Mouse (Mus musculus) forebrain, embryonic 11.5 days (tissue): ENCODE measurements around the gene Trip12. TPM values are rescaled to one million over a fixed set of nuclear protein-coding genes. Genes with fewer than 3 reads are reported as not detected.

Experiments
- ATAC-seq: fragments of 200-750 bp; cut with Nextera tagmentation; replicated peaks from 2 replicates; pipeline ENCODE4 v1.8.0; 2017; ENCODE audit warnings: moderate TSS enrichment; ENCODE audit not compliant: low FRiP score
- DNase-seq: peaks from one replicate; pipeline ENCODE4 v3.0.0-alpha.2; 2017; ENCODE audit warnings: low spot score
- H3K27ac ChIP-seq: fragments of 300-500 bp; sonication (generic); 2 replicates; pipeline ENCODE4 v1.5.1; 2014; ENCODE audit warnings: low read depth, low read length
- H3K27me3 ChIP-seq: fragments of 300-500 bp; sonication (generic); 2 replicates; pipeline ENCODE4 v1.6.1; 2014; ENCODE audit warnings: mild to moderate bottlenecking, low read length, mixed read lengths; ENCODE audit not compliant: control insufficient read depth, insufficient read depth
- H3K36me3 ChIP-seq: fragments of 300-500 bp; sonication (generic); 2 replicates; pipeline ENCODE4 v1.6.1; 2014; ENCODE audit warnings: mild to moderate bottlenecking, low read length, moderate library complexity, mixed read lengths; ENCODE audit not compliant: control insufficient read depth, insufficient read depth
- H3K4me1 ChIP-seq: fragments of 300-500 bp; sonication (generic); replicated peaks from 2 replicates; pipeline ENCODE4 v1.6.1; 2014; ENCODE audit warnings: low read length, mixed read lengths; ENCODE audit not compliant: control insufficient read depth, insufficient read depth
- H3K4me2 ChIP-seq: fragments of 300-500 bp; sonication (generic); 2 replicates; pipeline ENCODE4 v1.6.1; 2014; ENCODE audit warnings: low read depth, mild to moderate bottlenecking, low read length, moderate library complexity, mixed read lengths; ENCODE audit not compliant: severe bottlenecking
- H3K4me3 ChIP-seq: fragments of 300-500 bp; sonication (generic); 2 replicates; pipeline ENCODE4 v1.5.1; 2014; ENCODE audit warnings: low read depth, low read length
- H3K9ac ChIP-seq: fragments of 300-500 bp; sonication (generic); 2 replicates; pipeline ENCODE4 v1.6.1; 2014; ENCODE audit warnings: low read length
- H3K9me3 ChIP-seq: fragments of 300-500 bp; sonication (generic); 2 replicates; pipeline ENCODE4 v1.6.1; 2016; ENCODE audit warnings: low read length, mixed read lengths; ENCODE audit not compliant: control insufficient read depth
- WGBS: fragments of 180-500 bp; shearing (Covaris S2); extraction: QIAGEN DNeasy Blood & Tissue Kit; methylation state at CpG from one replicate; pipeline ENCODE4 v1.1.7; 2014; 5-methylcytosine and 5-hydroxymethylcytosine counted together
- polyA plus RNA-seq: library from polyadenylated mRNA; unstranded; fragments of >200 nt; fragmentation: Nextera tagmentation; extraction: Ambion mirVana; gene quantifications from 2 replicates; pipeline ENCODE4 v1.2.1, GENCODE M21; 2014

Trip12 gene
- polyA plus RNA-seq, 1 experiment from 2014 or later: 98.9 TPM

DNA sequence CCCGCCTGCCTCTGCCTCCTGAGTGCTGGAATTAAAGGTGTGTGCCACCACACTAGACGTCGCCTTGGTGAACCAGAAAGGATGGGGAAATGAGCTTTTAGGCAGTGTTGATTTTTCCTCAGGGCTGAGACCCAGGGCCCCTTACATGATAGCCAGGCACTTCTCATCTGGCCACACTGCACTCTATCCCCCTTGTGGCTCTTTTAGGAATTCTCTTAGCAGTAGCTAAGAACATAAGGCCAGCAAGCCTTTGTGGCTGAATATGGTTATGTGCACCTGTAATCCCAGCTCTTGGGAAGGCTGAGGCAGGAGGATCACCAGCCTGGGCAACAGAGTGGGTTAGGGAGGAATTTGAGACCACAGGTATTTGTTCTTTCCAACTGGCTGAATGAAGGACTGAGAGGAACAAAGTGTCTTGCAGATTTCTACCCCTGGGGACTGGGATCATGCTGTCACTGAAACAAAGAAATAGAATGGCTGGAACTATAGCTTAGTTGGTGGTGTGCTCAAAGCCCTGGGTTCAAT is 26.5 kb upstream of the Trip12 start:
- Histone ChIP-seq H3K4me1 (no peaks in the 10 kb centered on the region), H3K4me3 (no peak overlapping the region), H3K27ac (no peak overlapping the region), H3K4me2 (no peak overlapping the region), H3K27me3 (no peaks in the 10 kb centered on the region), H3K9ac (no peak overlapping the region), H3K36me3 (no peaks in the 10 kb centered on the region), H3K9me3 (no peaks in the 10 kb centered on the region)
- DNase-seq (no peak), ATAC-seq (no peak)
- 89% methylated on average over 3 of the region's 3 CpGs for WGBS

DNA sequence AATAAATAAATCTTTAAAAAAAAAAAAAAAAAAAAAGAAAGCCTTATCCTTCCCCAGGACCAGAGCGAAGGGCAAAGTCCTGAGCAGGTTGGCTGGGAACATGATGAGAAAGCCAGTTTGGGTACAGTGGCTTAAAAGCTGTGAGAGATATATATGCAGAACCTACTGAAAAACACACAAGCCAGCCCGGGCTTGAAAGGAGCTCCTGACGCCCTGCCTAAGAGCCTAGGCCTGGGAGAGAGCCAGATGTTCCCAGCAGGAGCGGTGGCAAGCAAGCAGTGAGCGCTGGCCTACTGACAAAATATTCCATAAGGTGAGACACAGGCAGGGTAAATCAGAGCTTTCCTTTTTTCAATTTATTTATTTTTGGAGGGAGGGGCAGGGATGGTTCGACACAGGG is 25.9 kb upstream of the Trip12 start:
- H3K36me3 ChIP-seq: no peaks in the 10 kb centered on the region
- H3K4me1 ChIP-seq: no peaks in the 10 kb centered on the region
- DNase-seq (no peak), ATAC-seq (no peak)
- 93% methylated on average over 6 of the region's 6 CpGs for WGBS
- H3K9ac ChIP-seq: no peak overlapping the region
- H3K27ac ChIP-seq: no peak overlapping the region
- no peaks in the 10 kb centered on the region for H3K9me3 ChIP-seq
- no peak overlapping the region for H3K4me3 ChIP-seq
- no peaks in the 10 kb centered on the region for H3K27me3 ChIP-seq
- no peak overlapping the region for H3K4me2 ChIP-seq

DNA sequence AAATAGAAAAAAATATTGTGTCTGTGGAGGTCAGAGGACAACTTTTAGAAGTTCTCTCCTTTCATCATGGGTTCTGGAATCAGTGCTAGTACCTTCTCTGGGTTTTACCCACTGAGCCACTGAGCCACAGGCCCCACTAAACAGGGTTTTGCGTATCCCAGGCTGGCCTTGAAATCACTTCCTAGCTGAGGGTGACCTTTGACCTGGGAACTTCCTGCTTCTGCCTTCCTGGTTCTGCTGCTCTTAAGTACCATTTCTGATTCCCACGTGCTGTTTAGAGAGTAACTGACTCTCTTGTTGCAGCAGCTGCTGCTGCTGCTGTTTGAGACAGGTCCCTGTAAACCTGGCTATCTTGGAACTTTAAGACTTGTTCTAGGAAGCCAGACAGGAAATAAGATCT is 24.3 kb upstream of the Trip12 start:
- ATAC-seq (no peak), DNase-seq (no peak)
- H3K4me3 ChIP-seq: no peak overlapping the region
- no peaks in the 10 kb centered on the region for H3K9me3 ChIP-seq
- no peak overlapping the region for H3K4me2 ChIP-seq
- H3K36me3 ChIP-seq: no peaks in the 10 kb centered on the region
- no peak overlapping the region for H3K9ac ChIP-seq
- WGBS: 70% methylated on average over 2 of the region's 2 CpGs
- no peak overlapping the region for H3K27ac ChIP-seq
- no peaks in the 10 kb centered on the region for H3K4me1 ChIP-seq
- H3K27me3 ChIP-seq: no peaks in the 10 kb centered on the region

DNA sequence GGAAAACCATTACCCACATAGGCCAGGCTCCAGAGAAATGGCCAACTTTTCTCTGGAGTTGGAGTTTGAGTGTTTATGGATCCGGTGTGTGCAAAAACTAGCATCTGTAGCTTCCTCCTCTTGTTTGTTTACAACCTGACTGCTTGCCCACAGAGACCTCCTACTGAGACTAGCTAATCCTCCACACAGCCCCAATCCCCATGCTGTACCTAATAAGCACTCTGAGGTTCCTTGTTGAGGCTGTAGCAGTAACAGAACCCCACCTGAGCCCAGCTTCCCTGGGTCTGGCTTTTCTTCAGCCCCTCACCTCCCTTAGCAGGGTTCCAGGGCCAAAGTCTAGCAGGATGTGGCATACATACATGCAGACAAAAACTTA is 20.9 kb upstream of the Trip12 start:
- Histone ChIP-seq H3K9me3 (no peaks in the 10 kb centered on the region), H3K36me3 (no peaks in the 10 kb centered on the region), H3K27me3 (no peaks in the 10 kb centered on the region), H3K4me1 (no peaks in the 10 kb centered on the region), H3K27ac (no peak overlapping the region), H3K4me2 (no peak overlapping the region), H3K9ac (no peak overlapping the region), H3K4me3 (no peak overlapping the region)
- DNase-seq: no peak
- WGBS: 53% methylated on average over 1 of the region's 1 CpGs
- no peak for ATAC-seq

DNA sequence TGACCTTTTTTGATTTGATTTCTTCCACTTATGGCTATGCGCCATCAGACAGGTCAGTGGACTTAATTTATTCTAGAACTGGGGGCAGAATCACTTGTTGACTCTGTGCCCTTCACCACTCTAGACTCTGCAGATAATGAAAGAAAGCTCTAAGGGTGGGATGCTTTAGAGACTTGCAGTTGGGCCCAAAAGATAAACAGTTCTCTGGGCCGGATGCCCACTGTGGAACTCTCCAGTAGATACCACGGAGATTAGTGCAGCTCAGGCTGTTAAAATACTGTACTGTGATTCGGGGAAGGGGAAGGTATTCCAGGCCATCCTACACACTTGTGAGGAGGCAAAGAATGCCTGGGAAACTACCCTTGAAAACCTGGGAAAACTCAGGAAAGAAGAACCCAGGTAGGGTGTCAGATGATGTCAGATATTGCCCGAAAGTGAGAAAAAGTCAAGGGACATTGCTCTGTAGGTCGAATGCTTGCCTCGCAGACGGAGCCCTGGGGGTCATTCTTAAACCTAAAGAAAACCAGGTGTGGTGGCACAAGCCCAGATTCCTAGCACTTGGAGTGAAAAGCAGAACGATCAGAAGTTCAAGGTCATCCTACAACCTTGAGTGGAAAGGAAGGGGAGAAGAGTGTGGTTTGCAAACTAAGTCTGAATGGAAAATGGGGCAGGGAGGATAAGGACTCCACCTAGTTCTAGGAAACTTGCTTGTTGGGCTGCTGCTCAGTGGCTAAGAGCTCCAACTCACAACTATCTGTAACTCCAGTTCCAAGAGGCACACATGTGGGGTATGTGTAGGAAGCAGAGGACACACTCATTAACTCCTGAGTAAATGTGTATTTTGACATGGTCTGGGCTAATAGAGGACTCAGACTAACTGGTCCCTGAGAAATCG is 20.3 kb upstream of the Trip12 start:
- Histone ChIP-seq H3K4me3 (no peak overlapping the region), H3K4me2 (no peak overlapping the region), H3K36me3 (no peaks in the 10 kb centered on the region), H3K27ac (no peak overlapping the region), H3K9me3 (no peaks in the 10 kb centered on the region), H3K27me3 (no peaks in the 10 kb centered on the region), H3K9ac (no peak overlapping the region), H3K4me1 (no peaks in the 10 kb centered on the region)
- DNase-seq (no peak), ATAC-seq (no peak)
- 86% methylated on average over 10 of the region's 10 CpGs for WGBS

DNA sequence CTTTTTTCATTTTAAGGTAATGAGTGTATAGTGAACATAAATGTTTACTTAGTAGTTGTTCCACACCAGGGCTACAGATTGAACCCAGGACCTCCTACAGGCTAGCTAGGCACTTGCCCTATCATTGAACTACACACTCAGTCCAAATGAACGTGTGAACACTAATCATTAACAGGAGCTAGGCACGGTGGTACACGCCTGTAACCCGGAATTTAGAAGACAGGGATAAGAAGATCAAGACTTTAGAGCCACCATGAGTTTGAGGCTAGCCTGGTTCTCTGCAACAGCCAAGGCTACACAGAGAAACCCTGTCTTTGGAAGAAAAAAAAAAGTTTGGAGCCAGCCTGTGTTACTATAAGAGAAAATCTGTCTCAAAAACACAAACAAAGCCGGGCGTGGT is 19.3 kb upstream of the Trip12 start:
- Histone ChIP-seq H3K4me3 (no peak overlapping the region), H3K4me1 (no peaks in the 10 kb centered on the region), H3K9me3 (no peaks in the 10 kb centered on the region), H3K9ac (no peak overlapping the region), H3K4me2 (no peak overlapping the region), H3K36me3 (no peaks in the 10 kb centered on the region), H3K27ac (no peak overlapping the region), H3K27me3 (no peaks in the 10 kb centered on the region)
- no peak for ATAC-seq
- DNase-seq: no peak
- 95% methylated on average over 6 of the region's 6 CpGs for WGBS

DNA sequence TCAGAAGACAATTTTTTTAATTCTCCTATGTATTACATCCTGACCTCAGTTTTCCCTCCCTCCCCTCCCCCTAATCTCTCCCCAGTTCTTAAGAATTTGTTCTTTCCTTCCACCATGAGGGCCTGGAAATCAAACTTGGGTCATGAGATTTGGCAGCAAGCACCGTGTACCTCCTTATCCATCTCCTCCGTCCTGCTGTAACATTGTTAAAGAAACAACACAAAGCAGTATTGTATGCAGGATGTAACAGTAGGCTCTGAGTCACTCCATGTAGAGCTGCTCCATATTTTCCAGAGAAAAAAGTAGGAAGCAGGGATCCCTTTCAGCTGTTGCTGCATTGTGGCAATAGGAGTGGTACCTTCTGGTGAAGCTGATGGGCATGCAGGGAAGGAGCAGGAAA is 15.4 kb upstream of the Trip12 start:
- WGBS: 84% methylated on average over 2 of the region's 2 CpGs
- Histone ChIP-seq H3K27ac (no peak overlapping the region), H3K36me3 (no peaks in the 10 kb centered on the region), H3K27me3 (no peaks in the 10 kb centered on the region), H3K9ac (no peak overlapping the region), H3K4me3 (no peak overlapping the region), H3K4me2 (no peak overlapping the region), H3K4me1 (no peaks in the 10 kb centered on the region), H3K9me3 (no peaks in the 10 kb centered on the region)
- ATAC-seq (no peak), DNase-seq (no peak)

DNA sequence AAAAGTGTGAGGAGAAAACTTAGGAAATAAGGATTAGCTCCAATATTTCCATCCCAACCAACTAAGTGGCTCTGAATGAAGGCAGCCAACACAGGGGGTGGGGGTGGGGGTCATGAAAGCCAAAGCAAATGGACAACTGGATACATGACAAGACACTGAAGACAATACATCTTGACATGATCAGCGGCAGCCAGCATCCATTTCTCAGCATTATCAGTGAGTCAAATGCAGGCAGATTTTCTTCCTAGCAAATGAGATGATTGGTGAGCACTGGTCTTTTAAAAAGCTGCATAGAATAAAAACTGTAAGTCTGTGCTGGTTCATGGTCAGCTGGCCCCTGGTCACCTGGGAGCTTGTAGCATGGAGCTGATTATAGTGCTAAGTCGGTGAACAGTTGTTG is 14.7 kb upstream of the Trip12 start:
- no peaks in the 10 kb centered on the region for H3K4me1 ChIP-seq
- 84% methylated on average over 2 of the region's 2 CpGs for WGBS
- H3K4me2 ChIP-seq: no peak overlapping the region
- no peak overlapping the region for H3K9ac ChIP-seq
- no peaks in the 10 kb centered on the region for H3K27me3 ChIP-seq
- H3K9me3 ChIP-seq: no peaks in the 10 kb centered on the region
- no peaks in the 10 kb centered on the region for H3K36me3 ChIP-seq
- DNase-seq (no peak), ATAC-seq (no peak)
- no peak overlapping the region for H3K4me3 ChIP-seq
- no peak overlapping the region for H3K27ac ChIP-seq

DNA sequence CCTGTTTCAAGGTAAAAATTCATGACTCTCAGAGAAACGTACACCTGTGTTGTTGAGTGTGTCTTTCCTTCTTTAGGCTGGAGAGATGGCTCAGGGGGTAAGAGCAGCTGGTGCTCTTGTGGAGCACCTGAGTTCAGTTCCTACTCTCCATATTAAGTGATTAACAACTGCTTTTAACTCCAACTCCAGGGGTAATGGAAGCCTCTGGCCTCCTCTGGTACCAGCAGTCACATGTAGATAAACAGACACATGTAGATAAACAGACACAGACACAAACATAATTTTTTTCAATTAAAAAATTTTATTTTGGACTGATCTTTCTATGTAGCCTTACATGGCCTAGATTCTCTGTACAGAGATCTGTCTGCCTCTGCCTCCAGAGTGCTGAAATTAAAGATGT is 13.4 kb upstream of the Trip12 start:
- ATAC-seq (no peak), DNase-seq (no peak)
- Histone ChIP-seq H3K4me3 (no peak overlapping the region), H3K4me2 (no peak overlapping the region), H3K27me3 (no peaks in the 10 kb centered on the region), H3K4me1 (no peaks in the 10 kb centered on the region), H3K27ac (no peak overlapping the region), H3K9ac (no peak overlapping the region), H3K9me3 (no peaks in the 10 kb centered on the region), H3K36me3 (no peaks in the 10 kb centered on the region)
- WGBS: 81% methylated on average over 1 of the region's 1 CpGs
